Mouse (Mus musculus): Measurements from ENCODE around the gene Eva1a. TPM values are rescaled to one million over a fixed set of nuclear protein-coding genes. Genes with fewer than 3 reads are reported as not detected.

Gene Eva1a
- polyA plus RNA-seq, 2 experiments, result 3.1 to 6.4 TPM

DNA sequence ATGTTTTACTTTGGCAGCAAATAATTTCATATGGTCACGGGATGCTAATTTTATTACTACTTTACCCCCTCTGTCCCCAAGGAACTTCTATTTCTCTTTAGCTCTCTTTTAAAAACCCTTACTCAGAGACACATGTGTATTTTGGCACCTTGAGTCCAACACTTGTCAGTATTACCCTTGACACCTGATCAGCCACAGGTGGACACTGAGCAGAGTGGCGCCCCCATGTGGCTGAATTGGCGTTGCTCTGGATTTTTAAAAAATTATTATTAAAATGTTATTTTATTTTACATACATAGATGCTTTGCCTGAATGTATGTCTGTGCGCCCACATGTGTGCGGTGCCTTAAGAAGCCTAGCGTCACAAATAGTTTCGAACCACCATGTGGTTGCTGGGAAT lies 14.0 kb downstream of the Eva1a start:
- Histone ChIP-seq H3K4me1 (replicated peaks; ENCODE audit: control insufficient read depth in 2 of 2, insufficient read depth in 2 of 2, low read length in 1 of 2) (0 out of 4 replicates have a peak, but pooled peaks cover 0 to 3% of the 10 kb centered on the region in 2 experiments), H3K27me3 (ENCODE audit: control insufficient read depth, insufficient read depth, low read length) (no peaks in the 10 kb centered on the region), H3K9me3 (ENCODE audit: control insufficient read depth, low read length) (no peaks in the 10 kb centered on the region), H3K36me3 (replicated peaks; ENCODE audit: control insufficient read depth, insufficient read depth, low read depth) (no peaks in the 10 kb centered on the region), H3K9ac (replicated peaks) (no peak overlapping the region), H3K27ac (no peak overlapping the region), H3K4me3 (ENCODE audit: insufficient read depth in 1 of 2, low read depth in 2 of 2, low read length in 2 of 2) (no peak overlapping the region), H3K4me2 (ENCODE audit: low read depth) (no peak overlapping the region)
- WGBS (ENCODE audit: insufficient replicate concordance), result 60% methylated on average over 7 of the region's 7 CpGs
- DNase-seq (ENCODE audit: low read depth in 3 of 3, low spot score in 3 of 3) (no peak), ATAC-seq (ENCODE audit: insufficient read depth) (no peak)
- TF ChIP-seq CTCF (IDR thresholded peaks at IDR 0.05; ENCODE audit: low read depth) (peak; percentile 29; the same call in 1 of the 2 replicates), EP300 (IDR thresholded peaks at IDR 0.05; ENCODE audit: low read depth) (no peak)

DNA sequence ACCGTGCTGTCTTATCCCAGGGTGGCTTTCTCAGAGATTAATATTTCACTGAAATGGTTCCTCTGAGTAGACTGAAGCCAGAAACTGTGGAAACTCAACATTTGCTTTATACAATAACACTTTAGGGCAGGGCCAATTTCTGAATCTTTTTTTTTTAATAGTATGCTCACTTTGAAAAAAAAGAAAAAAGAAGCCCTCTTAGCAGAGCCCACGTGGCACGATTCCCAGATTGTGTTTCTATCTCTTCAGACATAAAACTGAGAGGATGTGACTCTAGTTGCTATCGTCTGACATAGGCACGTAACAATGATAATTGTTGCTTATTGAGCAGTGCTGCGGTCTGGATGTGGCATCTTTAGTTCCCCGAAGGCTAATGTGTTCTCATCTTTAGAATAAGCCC lies 19.1 kb downstream of the Eva1a start:
- Histone ChIP-seq H3K4me1 (replicated peaks; ENCODE audit: control insufficient read depth in 2 of 2, insufficient read depth in 2 of 2, low read length in 1 of 2) (no peaks in the 10 kb centered on the region), H3K4me3 (ENCODE audit: insufficient read depth in 1 of 2, low read depth in 2 of 2, low read length in 2 of 2) (no peak overlapping the region), H3K36me3 (replicated peaks; ENCODE audit: control insufficient read depth, insufficient read depth, low read depth) (no peaks in the 10 kb centered on the region), H3K27ac (no peak overlapping the region), H3K27me3 (ENCODE audit: control insufficient read depth, insufficient read depth, low read length) (no peaks in the 10 kb centered on the region), H3K9ac (replicated peaks) (no peak overlapping the region), H3K9me3 (ENCODE audit: control insufficient read depth, low read length) (no peaks in the 10 kb centered on the region), H3K4me2 (ENCODE audit: low read depth) (no peak overlapping the region)
- 66% methylated on average over 7 of the region's 7 CpGs for WGBS (ENCODE audit: insufficient replicate concordance)
- no peak for ATAC-seq (ENCODE audit: insufficient read depth)
- no peak for DNase-seq (ENCODE audit: low read depth in 3 of 3, low spot score in 3 of 3)
- TF ChIP-seq CTCF (IDR thresholded peaks at IDR 0.05; ENCODE audit: low read depth) (no peak), EP300 (IDR thresholded peaks at IDR 0.05; ENCODE audit: low read depth) (no peak)

DNA sequence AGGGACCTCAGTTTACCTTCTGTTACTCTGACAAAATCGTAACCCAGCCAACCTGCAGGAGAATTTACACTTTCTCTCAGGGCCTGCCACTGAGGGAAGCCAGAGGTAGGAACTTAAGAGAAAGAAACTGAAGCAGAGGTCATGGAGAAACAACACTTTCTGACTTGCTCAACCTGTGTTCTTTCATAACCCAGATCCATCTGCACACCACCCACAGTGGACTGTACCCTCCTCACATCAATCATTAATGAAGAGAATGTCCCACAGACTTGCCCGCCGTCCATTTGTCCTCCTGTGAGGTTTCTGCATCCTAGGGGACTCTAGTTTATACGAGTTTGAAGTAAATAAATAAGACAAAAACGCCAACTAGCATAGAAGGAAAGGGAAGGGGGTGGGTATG lies 24.4 kb downstream of the Eva1a start:
- ATAC-seq (ENCODE audit: insufficient read depth) (peak; percentile 55; the same call in 1 of the 2 replicates), DNase-seq (ENCODE audit: low read depth in 3 of 3, low spot score in 3 of 3) (no peak)
- TF ChIP-seq EP300 (IDR thresholded peaks at IDR 0.05; ENCODE audit: low read depth), result no peak
- TF ChIP-seq CTCF (IDR thresholded peaks at IDR 0.05; ENCODE audit: low read depth), result no peak
- no peak overlapping the region for H3K9ac ChIP-seq (replicated peaks)
- H3K4me2 ChIP-seq (ENCODE audit: low read depth), result no peak overlapping the region
- no peaks in the 10 kb centered on the region for H3K27me3 ChIP-seq (ENCODE audit: control insufficient read depth, insufficient read depth, low read length)
- no peak overlapping the region for H3K4me3 ChIP-seq (ENCODE audit: insufficient read depth in 1 of 2, low read depth in 2 of 2, low read length in 2 of 2)
- no peak overlapping the region for H3K27ac ChIP-seq
- H3K36me3 ChIP-seq (replicated peaks; ENCODE audit: control insufficient read depth, insufficient read depth, low read depth), result no peaks in the 10 kb centered on the region
- H3K9me3 ChIP-seq (ENCODE audit: control insufficient read depth, low read length), result no peaks in the 10 kb centered on the region
- WGBS (ENCODE audit: insufficient replicate concordance), result 53% methylated on average over 5 of the region's 5 CpGs
- H3K4me1 ChIP-seq (replicated peaks; ENCODE audit: control insufficient read depth in 2 of 2, insufficient read depth in 2 of 2, low read length in 1 of 2), result no peaks in the 10 kb centered on the region

DNA sequence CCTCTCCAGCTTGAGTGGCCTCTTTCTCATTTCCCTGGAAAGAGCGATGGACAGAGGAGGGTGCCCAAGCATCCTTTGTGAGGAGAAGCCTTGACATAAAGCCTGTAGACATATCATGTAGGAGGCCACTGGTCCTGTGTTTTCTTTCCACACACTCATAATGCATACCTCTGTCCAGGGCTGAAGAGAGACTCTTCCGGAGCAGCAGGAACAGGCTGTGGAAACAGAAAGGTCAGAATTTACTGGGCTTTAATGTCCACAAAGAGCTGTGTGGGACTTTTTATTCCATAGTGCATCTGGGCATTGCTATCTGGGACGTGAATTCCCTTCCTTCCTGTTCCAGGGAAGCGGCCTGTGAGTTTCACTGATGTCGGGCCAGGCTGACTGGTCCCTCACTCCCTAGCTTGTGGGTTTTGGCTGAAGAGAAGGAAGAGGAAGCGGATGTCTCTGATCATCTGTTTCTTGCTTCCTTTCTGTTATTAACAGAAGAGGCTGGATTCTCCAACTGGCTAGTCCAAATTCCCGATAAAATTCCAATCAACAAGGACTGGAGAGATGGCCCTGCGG lies 25.8 kb downstream of the Eva1a start:
- Histone ChIP-seq H3K4me2 (ENCODE audit: low read depth) (no peak overlapping the region), H3K27me3 (ENCODE audit: control insufficient read depth, insufficient read depth, low read length) (no peaks in the 10 kb centered on the region), H3K4me3 (ENCODE audit: insufficient read depth in 1 of 2, low read depth in 2 of 2, low read length in 2 of 2) (no peak overlapping the region), H3K36me3 (replicated peaks; ENCODE audit: control insufficient read depth, insufficient read depth, low read depth) (no peaks in the 10 kb centered on the region), H3K4me1 (replicated peaks; ENCODE audit: control insufficient read depth in 2 of 2, insufficient read depth in 2 of 2, low read length in 1 of 2) (no peaks in the 10 kb centered on the region), H3K9ac (replicated peaks) (no peak overlapping the region), H3K9me3 (ENCODE audit: control insufficient read depth, low read length) (no peaks in the 10 kb centered on the region), H3K27ac (no peak overlapping the region)
- TF ChIP-seq CTCF (IDR thresholded peaks at IDR 0.05; ENCODE audit: low read depth) (no peak), EP300 (IDR thresholded peaks at IDR 0.05; ENCODE audit: low read depth) (no peak)
- 58% methylated on average over 8 of the region's 8 CpGs for WGBS (ENCODE audit: insufficient replicate concordance)
- no peak for DNase-seq (ENCODE audit: low read depth in 3 of 3, low spot score in 3 of 3)
- ATAC-seq (ENCODE audit: insufficient read depth), result no peak

DNA sequence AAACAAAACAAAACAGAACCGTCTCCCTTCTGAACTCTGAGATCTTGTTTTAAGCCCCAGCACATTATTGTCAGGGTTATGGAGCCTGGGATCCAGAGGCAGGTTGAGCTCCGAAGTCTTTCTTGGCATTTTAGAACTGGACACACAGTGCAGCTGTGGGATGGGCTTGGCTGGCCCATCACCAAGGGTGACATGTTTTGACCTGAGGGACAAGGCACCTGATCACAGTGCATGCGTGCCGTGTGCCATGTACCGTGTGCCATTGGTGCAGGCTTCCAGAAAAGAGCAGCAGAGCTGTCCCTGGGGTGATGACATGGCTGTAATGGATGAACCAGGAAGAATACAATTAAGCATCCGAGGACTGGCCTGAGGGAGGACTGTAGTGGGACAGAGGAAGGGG lies 29.6 kb downstream of the Eva1a start:
- H3K27ac ChIP-seq, result no peak overlapping the region
- TF ChIP-seq CTCF (IDR thresholded peaks at IDR 0.05; ENCODE audit: low read depth) (no peak), EP300 (IDR thresholded peaks at IDR 0.05; ENCODE audit: low read depth) (no peak)
- no peaks in the 10 kb centered on the region for H3K27me3 ChIP-seq (ENCODE audit: control insufficient read depth, insufficient read depth, low read length)
- H3K4me1 ChIP-seq (replicated peaks; ENCODE audit: control insufficient read depth in 2 of 2, insufficient read depth in 2 of 2, low read length in 1 of 2), result peaks cover 0 to 2% of the 10 kb centered on the region in 2 experiments; a peak in 1 of 4 replicates
- no peak for DNase-seq (ENCODE audit: low read depth in 3 of 3, low spot score in 3 of 3)
- no peak overlapping the region for H3K9ac ChIP-seq (replicated peaks)
- H3K9me3 ChIP-seq (ENCODE audit: control insufficient read depth, low read length), result no peaks in the 10 kb centered on the region
- WGBS (ENCODE audit: insufficient replicate concordance), result 63% methylated on average over 6 of the region's 6 CpGs
- no peak overlapping the region for H3K4me2 ChIP-seq (ENCODE audit: low read depth)
- no peak for ATAC-seq (ENCODE audit: insufficient read depth)
- no peaks in the 10 kb centered on the region for H3K36me3 ChIP-seq (replicated peaks; ENCODE audit: control insufficient read depth, insufficient read depth, low read depth)
- H3K4me3 ChIP-seq (ENCODE audit: insufficient read depth in 1 of 2, low read depth in 2 of 2, low read length in 2 of 2), result no peak overlapping the region
